Mouse (Mus musculus): ENCODE results near the gene Parvg. TPM values are rescaled to one million over a fixed set of nuclear protein-coding genes. Genes with fewer than 3 reads are reported as not detected.

The Parvg gene
- total RNA-seq, 2 experiments from 2014 or later = 6.8 to 7.1 TPM

DNA sequence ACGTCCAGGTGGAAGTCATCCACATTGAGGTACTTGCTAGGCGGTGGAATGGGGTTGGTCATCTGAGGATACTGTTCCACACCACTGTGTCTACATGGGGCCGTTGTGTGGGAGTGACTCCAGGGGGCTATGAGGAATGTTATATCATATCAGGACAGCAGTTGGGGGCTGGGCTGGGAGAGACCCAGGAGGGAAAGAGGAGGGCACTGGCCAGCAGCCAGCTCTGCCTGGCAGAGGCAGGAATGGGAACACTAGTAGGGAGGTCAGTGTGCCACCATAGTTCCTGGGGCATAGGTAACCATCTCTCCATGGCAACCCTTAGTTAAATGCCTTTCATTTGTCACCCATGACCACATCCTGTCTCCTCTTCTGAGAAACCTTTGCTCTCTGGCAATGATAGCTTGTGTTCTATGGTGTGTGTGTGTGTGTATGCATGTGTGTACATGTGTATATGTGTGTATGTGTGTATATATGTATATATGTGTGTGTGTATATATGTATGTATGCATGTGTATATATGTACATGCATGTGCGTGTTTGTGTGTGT is 7.3 kb downstream of the Parvg start:
- Histone ChIP-seq H3K27ac (no peak overlapping the region), H3K4me3 (no peak overlapping the region)
- TF ChIP-seq CTCF (IDR thresholded peaks at IDR 0.05) = no peak
- intact Hi-C loops (cut with DNase I) = no loop called here
- DNase-seq (ENCODE audit: extremely low spot score in 1 of 2, low spot score in 2 of 2) = no peak

DNA sequence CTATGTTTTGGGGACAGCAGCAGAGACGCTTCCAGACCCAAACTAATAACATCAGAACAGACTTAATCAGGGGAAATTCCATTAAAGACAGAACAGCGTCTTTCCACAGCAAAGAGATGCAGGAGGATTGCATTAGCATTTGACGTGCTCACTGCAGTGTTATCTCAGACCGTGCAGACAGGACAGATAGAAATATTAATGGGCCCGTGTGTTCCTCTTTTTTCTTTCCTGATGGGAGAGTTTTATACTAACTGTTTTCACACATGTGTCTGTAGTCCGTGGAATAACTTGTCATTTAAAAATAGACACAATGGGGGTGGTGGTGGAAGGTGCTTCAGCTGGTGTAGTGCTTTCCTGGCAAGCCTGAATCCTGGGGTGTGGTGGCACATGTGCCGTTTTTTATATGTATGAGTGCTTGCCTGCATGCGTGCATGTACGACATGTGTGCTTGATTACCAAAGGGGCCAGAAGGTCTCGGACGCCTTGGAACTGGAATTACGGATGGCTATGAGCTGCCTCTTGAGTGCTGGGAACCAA is 12.5 kb downstream of the Parvg start:
- intact Hi-C loops (cut with DNase I) = no loop called here
- TF ChIP-seq CTCF (IDR thresholded peaks at IDR 0.05) = no peak
- no peak overlapping the region for H3K4me3 ChIP-seq
- DNase-seq (ENCODE audit: extremely low spot score in 1 of 2, low spot score in 2 of 2) = no peak
- H3K27ac ChIP-seq = no peak overlapping the region

DNA sequence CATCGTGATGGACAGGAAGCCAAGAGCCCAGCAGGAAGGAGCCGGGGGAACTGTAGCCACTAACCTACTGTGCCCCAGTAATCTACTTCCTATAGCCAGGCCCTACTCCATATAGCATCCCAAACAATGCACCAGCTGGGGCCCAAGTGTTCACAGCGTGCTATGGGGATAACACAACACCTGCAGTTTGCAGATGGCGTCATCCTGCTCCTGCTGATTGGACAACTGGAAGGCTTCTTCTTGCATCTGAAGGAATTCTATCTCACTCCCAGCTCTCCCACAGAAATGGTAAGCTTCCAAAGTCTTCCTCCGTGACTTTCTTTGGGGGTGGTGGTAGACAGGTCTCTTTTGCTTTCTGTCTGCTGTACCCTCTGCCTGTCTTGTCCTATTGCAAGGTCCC is 13.8 kb downstream of the Parvg start:
- peak in 1 of 2 experiments; percentile 35 for DNase-seq (ENCODE audit: extremely low spot score in 1 of 2, low spot score in 2 of 2)
- no peak for TF ChIP-seq CTCF (IDR thresholded peaks at IDR 0.05)
- Histone ChIP-seq H3K4me3 (no peak overlapping the region), H3K27ac (no peak overlapping the region)
- intact Hi-C loops (cut with DNase I) = no loop called here

DNA sequence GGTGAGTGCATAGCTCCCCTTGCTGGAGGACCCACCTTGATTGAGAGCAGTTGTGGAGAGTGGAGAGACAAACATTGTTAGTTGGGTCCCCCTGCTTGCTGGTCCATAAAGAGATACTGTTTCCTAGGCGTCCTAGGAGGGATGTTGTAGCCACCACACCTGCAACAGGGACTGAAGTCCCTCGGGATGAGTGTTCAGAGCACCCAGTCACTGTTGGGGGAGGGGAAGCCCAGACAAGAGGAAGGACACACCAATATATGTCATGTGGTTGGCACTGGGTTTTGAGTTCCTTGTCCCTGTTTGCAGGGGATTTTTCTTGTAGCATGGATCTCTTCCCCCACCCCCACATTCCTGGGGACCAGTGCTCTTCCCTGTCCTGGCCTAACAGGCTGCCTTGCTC is 17.1 kb downstream of the Parvg start:
- no peak overlapping the region for H3K27ac ChIP-seq
- DNase-seq (ENCODE audit: extremely low spot score in 1 of 2, low spot score in 2 of 2) = no peak
- H3K4me3 ChIP-seq = no peak overlapping the region
- TF ChIP-seq CTCF (IDR thresholded peaks at IDR 0.05) = no peak
- intact Hi-C loops (cut with DNase I) = no loop called here

GRCm38 (mm10) chr15:84348769-84349168 is 24.9 kb downstream of the Parvg start:
- Histone ChIP-seq H3K27ac (no peak overlapping the region), H3K4me3 (no peak overlapping the region)
- intact Hi-C loops (cut with DNase I) = no loop called here
- no peak for DNase-seq (ENCODE audit: extremely low spot score in 1 of 2, low spot score in 2 of 2)
- peak; percentile 12 for TF ChIP-seq CTCF (IDR thresholded peaks at IDR 0.05)

- TF ChIP-seq CTCF (IDR thresholded peaks at IDR 0.05) = no peak
- intact Hi-C loops (cut with DNase I) = no loop called here
- no peak for DNase-seq (ENCODE audit: extremely low spot score in 1 of 2, low spot score in 2 of 2)
- no peak overlapping the region for H3K27ac ChIP-seq
- H3K4me3 ChIP-seq = no peak overlapping the region
Measured at GRCm38 (mm10) chr15:84349915-84350738, 26.3 kb downstream of the Parvg start.

- DNase-seq (ENCODE audit: extremely low spot score in 1 of 2, low spot score in 2 of 2) = no peak
- Histone ChIP-seq H3K4me3 (no peak overlapping the region), H3K27ac (no peak overlapping the region)
- TF ChIP-seq CTCF (IDR thresholded peaks at IDR 0.05) = no peak
- intact Hi-C loops (cut with DNase I) = no loop called here
Measured at GRCm38 (mm10) chr15:84351342-84351741, 27.5 kb downstream of the Parvg start.

DNA sequence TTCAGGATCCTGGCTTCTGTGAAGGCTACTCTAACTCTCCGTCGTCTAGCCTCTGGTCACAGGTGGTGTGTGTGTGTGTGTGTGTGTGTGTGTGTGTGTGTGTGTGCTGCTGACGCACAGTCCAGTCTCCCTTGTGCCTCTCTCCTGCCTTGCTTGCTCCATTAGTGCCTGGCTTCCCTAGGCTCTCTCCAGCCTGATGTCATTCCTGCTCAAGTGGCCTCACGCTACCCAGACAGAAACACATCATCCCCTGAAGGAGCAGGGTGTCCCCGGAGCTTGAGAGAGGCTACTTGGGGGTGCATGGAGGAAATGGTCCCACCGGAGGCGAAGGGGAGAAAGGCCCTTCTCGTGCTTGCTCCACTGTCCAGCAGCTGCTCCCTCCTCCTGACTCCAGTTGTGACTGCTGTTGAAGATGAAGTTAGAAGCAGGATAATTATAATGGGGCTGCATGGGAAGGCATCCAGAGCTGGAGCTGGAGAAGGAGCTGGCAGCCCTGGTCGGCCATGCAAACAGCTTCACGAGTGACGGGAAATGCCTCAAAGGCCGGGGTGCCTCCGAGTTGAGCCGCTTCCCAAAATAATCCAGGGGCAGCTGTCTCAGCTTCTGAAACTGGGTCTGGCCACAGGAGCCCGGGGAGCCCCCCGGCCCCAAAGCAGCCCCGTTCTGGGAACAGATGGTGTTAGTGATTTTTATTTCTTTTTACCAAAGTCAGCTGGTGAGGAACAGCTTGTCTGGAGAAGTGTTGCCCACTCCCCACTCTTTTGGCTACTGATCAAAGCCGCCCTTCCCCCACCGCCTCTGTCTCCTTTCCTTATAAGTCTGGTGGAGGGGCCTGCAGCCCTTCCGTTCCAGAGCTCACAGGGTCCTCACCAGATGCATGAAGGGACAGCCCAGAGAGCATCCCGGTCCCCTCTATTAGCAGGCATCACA is 28.4 kb downstream of the Parvg start:
- intact Hi-C loops (cut with DNase I) = no loop called here
- peak in 1 of 2 experiments; percentile 20 for DNase-seq (ENCODE audit: extremely low spot score in 1 of 2, low spot score in 2 of 2)
- H3K4me3 ChIP-seq = no peak overlapping the region
- H3K27ac ChIP-seq = no peak overlapping the region
- no peak for TF ChIP-seq CTCF (IDR thresholded peaks at IDR 0.05)

- Histone ChIP-seq H3K4me3 (no peak overlapping the region), H3K27ac (no peak overlapping the region)
- TF ChIP-seq CTCF (IDR thresholded peaks at IDR 0.05) = no peak
- DNase-seq (ENCODE audit: extremely low spot score in 1 of 2, low spot score in 2 of 2) = no peak
- intact Hi-C loops (cut with DNase I) = no loop called here
Measured at GRCm38 (mm10) chr15:84355081-84355480, 31.3 kb downstream of the Parvg start.

DNA sequence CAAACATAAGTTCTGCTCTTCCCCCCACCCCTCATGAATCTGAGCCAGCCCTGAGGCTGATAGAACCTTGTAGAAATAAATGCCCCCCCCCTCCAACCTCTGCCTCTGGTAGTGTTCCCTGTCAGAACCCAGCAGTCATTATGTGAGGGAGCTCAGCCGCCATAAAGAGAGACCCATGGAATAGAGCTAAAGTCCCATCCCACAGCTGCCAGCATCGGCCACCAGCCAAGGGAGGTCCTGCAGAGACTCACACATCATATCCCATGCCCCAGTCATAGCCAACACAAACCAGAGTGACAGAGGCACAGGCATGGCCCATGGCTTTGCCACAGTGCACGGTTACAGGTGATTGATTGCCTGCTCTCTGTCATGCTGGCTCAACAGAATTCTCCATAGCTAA is 40.9 kb downstream of the Parvg start:
- TF ChIP-seq CTCF (IDR thresholded peaks at IDR 0.05) = no peak
- no peak overlapping the region for H3K4me3 ChIP-seq
- no peak overlapping the region for H3K27ac ChIP-seq
- intact Hi-C loops (cut with DNase I) = no loop called here
- no peak for DNase-seq (ENCODE audit: extremely low spot score in 1 of 2, low spot score in 2 of 2)

DNA sequence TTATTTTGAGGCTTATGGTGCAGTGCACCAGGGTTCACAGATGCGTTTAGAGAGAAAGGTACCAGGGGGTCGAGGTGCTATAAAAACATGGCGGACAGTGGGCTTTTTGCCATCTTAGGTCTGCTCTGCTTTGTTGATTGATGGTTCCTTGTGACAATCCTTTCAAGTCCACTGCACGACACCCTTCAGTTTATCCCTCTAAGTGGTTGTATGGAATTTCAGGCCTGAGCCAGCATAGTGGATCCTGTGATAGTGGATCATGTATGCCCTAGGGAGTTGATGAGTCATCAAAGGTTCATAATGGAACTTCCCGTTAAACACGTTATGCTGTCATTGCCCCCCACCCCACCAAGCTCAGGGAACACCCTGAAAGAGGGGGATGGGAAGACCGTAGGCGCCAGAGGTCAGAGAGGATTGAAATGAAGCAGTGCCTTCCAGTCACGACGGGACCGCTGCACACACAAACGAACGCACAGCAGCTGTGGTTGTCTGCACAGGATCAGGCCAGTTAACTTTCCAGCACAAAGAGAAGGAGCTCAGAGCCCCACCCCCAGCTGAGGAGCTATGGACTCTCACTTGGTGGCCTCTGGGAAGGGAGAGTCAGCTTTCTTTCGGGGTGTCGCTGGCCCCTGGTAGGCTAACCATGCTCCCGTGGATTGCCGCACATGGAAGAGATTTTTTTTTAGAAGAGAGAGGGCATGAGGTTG is 42.0 kb downstream of the Parvg start:
- Histone ChIP-seq H3K27ac (no peak overlapping the region), H3K4me3 (no peak overlapping the region)
- no peak for TF ChIP-seq CTCF (IDR thresholded peaks at IDR 0.05)
- no peak for DNase-seq (ENCODE audit: extremely low spot score in 1 of 2, low spot score in 2 of 2)
- intact Hi-C loops (cut with DNase I) = loop anchor here (2.0 kb wide), 1 partner anchor 49 kb away; no protein-coding TSS in a partner anchor

Data from left cerebral cortex, adult 2 months (tissue).